Mouse (Mus musculus) heart, adult 2 months (tissue): Measurements from ENCODE around the gene Cd276. TPM values are rescaled to one million over a fixed set of nuclear protein-coding genes. Genes with fewer than 3 reads are reported as not detected.

ENCODE experiments used
- DNase-seq, 2 experiments: peaks; one replicate each; pipeline ENCODE4 v3.0.0; 2021
- H3K27ac ChIP-seq: fragments of 200-600 bp; 2 replicates; pipeline ENCODE4 v1.8.1; 2022
- H3K27me3 ChIP-seq: fragments of 200-500 bp; 2 replicates; pipeline ENCODE4 v1.6.1; 2012; ENCODE audit warnings: mild to moderate bottlenecking, low read length, inconsistent platforms, mixed read lengths; ENCODE audit not compliant: control insufficient read depth, insufficient read depth
- H3K36me3 ChIP-seq: fragments of 200-500 bp; 2 replicates; pipeline ENCODE4 v1.6.1; 2012; ENCODE audit warnings: low read length, inconsistent platforms; ENCODE audit not compliant: control insufficient read depth, insufficient read depth
- H3K4me1 ChIP-seq: fragments of 200-500 bp; 2 replicates; pipeline ENCODE4 v1.6.1; 2011; ENCODE audit warnings: low read length; ENCODE audit not compliant: control insufficient read depth, insufficient read depth
- H3K4me3 ChIP-seq: fragments of 200-600 bp; 2 replicates; pipeline ENCODE4 v1.8.1; 2022
- H3K79me2 ChIP-seq: fragments of 200-500 bp; replicated peaks from 2 replicates; pipeline ENCODE4 v1.6.1; 2012; ENCODE audit warnings: mild to moderate bottlenecking, inconsistent platforms, low read length, moderate library complexity, mixed read lengths; ENCODE audit not compliant: control insufficient read depth, insufficient read depth
- H3K9ac ChIP-seq: fragments of 200-500 bp; 2 replicates; pipeline ENCODE4 v1.6.1; 2012; ENCODE audit warnings: low read depth, mild to moderate bottlenecking, control low read depth, inconsistent platforms, low read length, mixed read lengths
- CTCF ChIP-seq: fragments of 200-600 bp; IDR thresholded peaks from 2 replicates; pipeline ENCODE4 v1.8.1; 2022; ENCODE audit warnings: antibody characterized with exemption, mild to moderate bottlenecking, moderate library complexity
- EP300 ChIP-seq: fragments of 200-500 bp; IDR thresholded peaks from 2 replicates; pipeline ENCODE4 v1.6.1; 2011; ENCODE audit warnings: low read depth, low read length, control low read depth; ENCODE audit not compliant: insufficient read depth
- POLR2A ChIP-seq: fragments of 200-500 bp; IDR thresholded peaks from 2 replicates; pipeline ENCODE4 v1.6.1; 2011; ENCODE audit warnings: mild to moderate bottlenecking, low read depth, low read length, control low read depth; ENCODE audit not compliant: insufficient read depth
- WGBS: fragments of 180-500 bp; shearing (Covaris S2); methylation state at CpG from one replicate; pipeline ENCODE4 v1.1.7; 2018; 5-methylcytosine and 5-hydroxymethylcytosine counted together
- intact Hi-C: fragments of 180-260 bp; cut with DNase I; formaldehyde crosslinking; loops from one replicate; pipeline ENCODE4 v1.15.1; 2025
- polyA plus RNA-seq: library from polyadenylated mRNA; depleted of rRNA; stranded (reverse); fragments of >200 nt; gene quantifications from 2 replicates; pipeline ENCODE4 v1.2.3, GENCODE M21; 2012
- total RNA-seq, 2 experiments: library from RNA; stranded (reverse); gene quantifications; 2 replicates each; pipeline ENCODE4 v1.2.3; 2021

Cd276 gene
- total and polyA plus RNA-seq, 3 experiments = 7.1 to 10.0 (median 8.5) TPM

DNA sequence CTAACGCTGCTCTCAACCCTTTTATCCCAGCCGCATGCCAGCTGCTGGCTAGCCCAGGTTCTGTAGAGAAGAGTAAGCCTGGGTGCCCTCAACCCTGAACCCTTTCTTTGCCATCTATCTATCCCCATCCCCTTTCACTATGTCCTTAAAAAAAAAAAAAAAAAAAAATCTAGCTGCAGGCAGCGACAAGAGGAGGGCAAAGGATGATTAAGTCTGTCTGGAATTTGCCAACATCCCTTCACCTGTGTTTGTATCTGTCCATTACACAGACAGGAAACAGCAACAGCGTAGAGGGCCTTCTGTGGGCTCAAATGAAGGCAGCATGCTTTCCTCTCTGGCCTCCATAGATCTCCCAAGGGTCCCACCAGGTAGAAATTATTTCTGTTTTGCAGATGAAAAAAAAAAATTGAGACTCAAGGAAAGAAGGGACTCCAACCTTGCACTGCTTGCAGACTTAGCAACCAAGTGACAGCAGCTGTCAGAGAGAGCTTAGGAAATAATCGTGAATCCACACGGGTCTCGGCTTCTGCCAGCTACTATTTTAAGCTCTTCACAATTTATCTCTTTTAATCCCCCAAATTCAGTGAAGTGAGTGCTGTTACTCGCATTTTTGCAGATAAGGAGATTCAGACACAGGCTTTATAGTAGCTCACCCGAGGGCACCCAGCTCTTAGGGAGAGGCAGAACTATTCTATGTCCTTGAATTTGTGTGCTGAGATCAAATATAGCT, 613 bp upstream of the Cd276 start:
- Histone ChIP-seq H3K4me1 (peaks cover 6% of the 10 kb centered on the region), H3K4me3 (peak overlapping the region; percentile 81), H3K27ac (peak overlapping the region; percentile 90), H3K9ac (no peak overlapping the region), H3K36me3 (no peaks in the 10 kb centered on the region), H3K27me3 (no peaks in the 10 kb centered on the region), H3K79me2 (no peaks in the 10 kb centered on the region)
- 19% methylated on average over 9 of the region's 9 CpGs for WGBS
- TF ChIP-seq EP300 (no peak), CTCF (no peak), POLR2A (no peak)
- intact Hi-C loops = no loop called here
- no peak for DNase-seq

GRCm38 (mm10) chr9:58554056-58554907, 955 bp downstream of the Cd276 start:
- Histone ChIP-seq H3K36me3 (no peaks in the 10 kb centered on the region), H3K27me3 (no peaks in the 10 kb centered on the region), H3K4me1 (peaks cover 4% of the 10 kb centered on the region), H3K79me2 (no peaks in the 10 kb centered on the region), H3K4me3 (peak overlapping the region; percentile 81), H3K27ac (peak overlapping the region; percentile 90), H3K9ac (peak overlapping the region; percentile 96)
- WGBS = 23% methylated on average over 23 of the region's 23 CpGs
- intact Hi-C loops = no loop called here
- peak; percentile 19 to 47 for DNase-seq
- TF ChIP-seq CTCF (0 out of 2 replicates have a peak, but pooled peaks have one; percentile 7), POLR2A (no peak)

GRCm38 (mm10) chr9:58552083-58552482, 3.2 kb downstream of the Cd276 start:
- Histone ChIP-seq H3K27ac (no peak overlapping the region), H3K9ac (no peak overlapping the region), H3K36me3 (no peaks in the 10 kb centered on the region), H3K4me1 (peaks cover 2% of the 10 kb centered on the region; the same call in 1 of the 2 replicates), H3K27me3 (no peaks in the 10 kb centered on the region), H3K4me3 (no peak overlapping the region), H3K79me2 (no peaks in the 10 kb centered on the region)
- intact Hi-C loops = no loop called here
- TF ChIP-seq POLR2A (no peak), EP300 (no peak), CTCF (no peak)
- WGBS = 47% methylated on average over 9 of the region's 9 CpGs
- DNase-seq = no peak

- 89% methylated on average over 6 of the region's 6 CpGs for WGBS
- H3K27ac ChIP-seq = no peak overlapping the region
Measured at GRCm38 (mm10) chr9:58550928-58551327, 4.3 kb downstream of the Cd276 start.

DNA sequence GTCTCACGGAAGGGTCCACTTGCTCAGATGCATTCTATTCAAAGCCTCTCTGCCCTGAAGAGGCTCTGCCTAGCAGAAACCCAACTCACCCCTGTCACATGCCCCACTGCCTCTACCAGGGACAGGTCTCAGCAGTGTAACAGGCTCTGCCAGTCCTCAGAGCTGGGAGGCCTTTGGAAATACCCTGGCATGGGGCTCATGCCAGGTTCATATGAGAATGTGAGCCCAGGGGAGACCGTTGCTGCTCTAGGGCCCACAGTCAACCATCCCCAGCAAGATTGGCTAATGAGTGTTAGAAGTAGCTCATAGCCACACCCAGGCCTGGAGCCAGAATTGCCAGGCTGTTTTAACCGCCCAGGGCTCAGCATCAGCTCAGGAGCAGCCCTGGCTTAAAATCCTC, 5.5 kb downstream of the Cd276 start:
- Histone ChIP-seq H3K27ac (no peak overlapping the region), H3K9ac (no peak overlapping the region), H3K4me1 (peaks cover 2% of the 10 kb centered on the region; the same call in 1 of the 2 replicates), H3K79me2 (no peaks in the 10 kb centered on the region), H3K27me3 (no peaks in the 10 kb centered on the region), H3K4me3 (no peak overlapping the region), H3K36me3 (no peaks in the 10 kb centered on the region)
- intact Hi-C loops = no loop called here
- peak in 1 of 2 experiments; percentile 38 for DNase-seq
- 67% methylated on average over 3 of the region's 3 CpGs for WGBS
- no peak for TF ChIP-seq POLR2A

More at GRCm38 (mm10) chr9:58550928-58551327, 4.3 kb downstream of the Cd276 start:
- TF ChIP-seq CTCF (no peak), EP300 (no peak), POLR2A (no peak)
- peaks cover 2% of the 10 kb centered on the region; the same call in 1 of the 2 replicates for H3K4me1 ChIP-seq
- H3K4me3 ChIP-seq = no peak overlapping the region
- no peak for DNase-seq
- intact Hi-C loops = no loop called here
- H3K79me2 ChIP-seq = no peaks in the 10 kb centered on the region
- H3K9ac ChIP-seq = no peak overlapping the region
- no peaks in the 10 kb centered on the region for H3K36me3 ChIP-seq
- H3K27me3 ChIP-seq = no peaks in the 10 kb centered on the region

- DNase-seq = no peak
- no peak overlapping the region for H3K4me3 ChIP-seq
- no peak overlapping the region for H3K9ac ChIP-seq
- no peaks in the 10 kb centered on the region for H3K27me3 ChIP-seq
- H3K36me3 ChIP-seq = no peaks in the 10 kb centered on the region
- TF ChIP-seq POLR2A (no peak), EP300 (no peak), CTCF (no peak)
- no peaks in the 10 kb centered on the region for H3K79me2 ChIP-seq
- H3K4me1 ChIP-seq = no peaks in the 10 kb centered on the region
- 55% methylated on average over 4 of the region's 4 CpGs for WGBS
- no peak overlapping the region for H3K27ac ChIP-seq
- intact Hi-C loops = no loop called here
Measured at GRCm38 (mm10) chr9:58548897-58549296, 6.3 kb downstream of the Cd276 start.
